Mouse (Mus musculus) ES-E14 (cell line): ENCODE measurements around the gene Adra1d.

Experiments used
- CHD2 ChIP-seq: IDR thresholded peaks from 2 replicates; pipeline ENCODE4 v1.6.1; 2014; ENCODE audit warnings: mild to moderate bottlenecking, low read depth, low read length, inconsistent platforms
- HCFC1 ChIP-seq: IDR thresholded peaks from 2 replicates; pipeline ENCODE4 v1.6.1; 2012; ENCODE audit warnings: low read length, inconsistent platforms, borderline replicate concordance; ENCODE audit not compliant: insufficient read depth
- MAFK ChIP-seq: IDR thresholded peaks from 2 replicates; pipeline ENCODE4 v1.6.1; 2014; ENCODE audit warnings: mild to moderate bottlenecking, low read depth, low read length, inconsistent platforms; ENCODE audit not compliant: insufficient read depth
- ZC3H11A ChIP-seq: IDR thresholded peaks from 2 replicates; pipeline ENCODE4 v1.6.1; 2012; ENCODE audit warnings: low read depth, mild to moderate bottlenecking, inconsistent platforms, low read length, borderline replicate concordance
- ZNF384 ChIP-seq: IDR thresholded peaks from 2 replicates; pipeline ENCODE4 v1.6.1; 2012; ENCODE audit warnings: low read depth, low read length, inconsistent platforms

GRCm38 (mm10) chr2:131551701-131552620 is 10.1 kb downstream of the Adra1d start:
- TF ChIP-seq HCFC1 (no peak), ZC3H11A (no peak), MAFK (no peak), ZNF384 (no peak), CHD2 (no peak)
